Mouse (Mus musculus) limb, embryonic 15.5 days (tissue): ENCODE measurements around the gene Ppcs. TPM values are rescaled to one million over a fixed set of nuclear protein-coding genes. Genes with fewer than 3 reads are reported as not detected.

ENCODE experiments used
- polyA plus RNA-seq: library from polyadenylated mRNA; unstranded; fragments of >200 nt; fragmentation: Nextera tagmentation; extraction: Ambion mirVana; gene quantifications from 2 replicates; pipeline ENCODE4 v1.2.1, GENCODE M21; 2015

The Ppcs gene
- polyA plus RNA-seq, 1 experiment from 2014 or later: 26.6 TPM

Other genes starting within 250 kb of the Ppcs start
- gene Zfp691, start 248.2 kb downstream of the Ppcs start, polyA plus RNA-seq: 7.0 and 7.7 TPM in 2 replicates
- gene Ermap, start 232.4 kb downstream of the Ppcs start, polyA plus RNA-seq: 1.3 and 3.4 TPM in 2 replicates
- gene Svbp, start 227.1 kb downstream of the Ppcs start, polyA plus RNA-seq: 190 and 212 TPM in 2 replicates
- not detected in 2 replicates for gene Tmem269, start 204.2 kb downstream of the Ppcs start, polyA plus RNA-seq
- 35.3 and 35.4 TPM in 2 replicates for gene AU022252, start 189.7 kb downstream of the Ppcs start, polyA plus RNA-seq
- gene P3h1, start 189.5 kb downstream of the Ppcs start, polyA plus RNA-seq: 83.6 and 86.7 TPM in 2 replicates
- 0.05 and 0.12 TPM in 2 replicates for gene Cldn19, start 167.0 kb downstream of the Ppcs start, polyA plus RNA-seq
- gene Ybx1, start 127.8 kb downstream of the Ppcs start, polyA plus RNA-seq: 488 and 527 TPM in 2 replicates
- gene Ppih, start 101.9 kb downstream of the Ppcs start, polyA plus RNA-seq: 72.6 and 74.8 TPM in 2 replicates
- gene Ccdc30, start 6.9 kb downstream of the Ppcs start, polyA plus RNA-seq: 3.1 and 5.8 TPM in 2 replicates
- 0.10 and 0.27 TPM in 2 replicates for gene Zmynd12, start 394 bp upstream of the Ppcs start, polyA plus RNA-seq
- gene Rimkla, start 70.2 kb upstream of the Ppcs start, polyA plus RNA-seq: 0.42 and 0.56 TPM in 2 replicates
- 22.2 and 26.7 TPM in 2 replicates for gene Foxj3, start 114.6 kb upstream of the Ppcs start, polyA plus RNA-seq
- 4.6 and 5.6 TPM in 2 replicates for gene Frg2f1, start 117.1 kb upstream of the Ppcs start, polyA plus RNA-seq
- gene Guca2a, start 215.3 kb upstream of the Ppcs start, polyA plus RNA-seq: not detected in 2 replicates
- gene Guca2b, start 236.5 kb upstream of the Ppcs start, polyA plus RNA-seq: not detected in 2 replicates